Mouse (Mus musculus): Measurements from ENCODE around the gene Azi2.

Azi2 gene

DNA sequence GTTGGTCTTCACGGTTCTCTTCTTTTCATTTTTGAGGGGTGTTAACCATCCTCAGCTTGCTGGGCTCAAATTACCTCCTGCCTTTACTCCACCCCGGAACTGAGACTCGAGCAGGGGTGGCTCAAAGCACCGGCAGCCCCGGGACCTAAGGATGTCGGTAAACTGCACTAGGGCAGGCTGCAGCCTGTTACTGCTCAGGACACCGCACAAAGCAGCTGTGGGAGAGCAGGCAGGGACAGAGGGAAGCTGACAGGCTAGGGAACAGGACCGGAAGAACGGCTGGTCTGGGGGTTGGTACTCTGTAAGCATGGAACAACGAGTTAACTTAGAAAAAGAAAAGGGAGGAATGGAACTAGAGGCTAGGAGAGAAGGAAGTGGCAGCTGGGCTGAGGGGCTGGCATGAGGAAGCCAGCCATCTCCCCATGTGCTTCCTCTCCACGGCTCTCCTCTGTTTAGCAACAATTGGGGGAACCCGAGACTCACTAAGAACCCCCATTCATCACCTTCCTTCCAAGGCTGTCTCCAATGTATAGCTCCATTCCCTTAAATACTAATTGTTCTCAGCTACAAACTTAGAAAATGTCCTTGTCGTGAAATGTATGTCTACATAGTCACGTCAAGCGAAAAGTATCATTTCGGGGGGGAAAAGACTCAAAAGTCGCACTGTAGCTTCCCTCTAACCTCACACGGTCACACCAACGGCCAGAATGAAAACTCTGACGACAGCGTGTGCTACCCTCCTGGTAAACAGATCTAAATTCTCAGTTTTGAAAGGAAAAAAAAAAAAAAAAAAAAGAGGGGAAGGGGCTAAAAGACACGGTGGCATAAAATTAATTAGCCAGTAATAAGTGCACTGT is 42.5 kb downstream of the Azi2 start:
- DNase-seq (ENCODE audit: low read depth, low spot score), result peak; percentile 15

DNA sequence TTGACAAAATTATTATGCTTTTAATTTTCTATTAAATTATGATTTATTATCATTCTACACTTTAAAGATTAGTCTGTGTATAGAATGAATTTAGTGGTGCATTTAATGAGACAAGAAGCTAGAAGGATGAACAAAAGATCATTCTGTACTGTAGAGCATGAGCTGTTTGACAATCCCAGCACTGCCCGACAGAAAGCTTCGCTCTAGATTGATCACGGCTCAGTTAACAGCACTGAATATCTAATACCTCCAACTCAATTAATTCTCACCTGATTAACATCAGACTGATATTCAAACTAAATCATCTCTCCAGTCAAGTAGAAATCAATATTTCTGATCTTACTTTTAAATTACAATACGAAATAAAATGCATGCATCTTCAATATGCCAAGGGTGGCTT is 43.5 kb downstream of the Azi2 start:
- DNase-seq (ENCODE audit: low read depth, low spot score), result no peak

DNA sequence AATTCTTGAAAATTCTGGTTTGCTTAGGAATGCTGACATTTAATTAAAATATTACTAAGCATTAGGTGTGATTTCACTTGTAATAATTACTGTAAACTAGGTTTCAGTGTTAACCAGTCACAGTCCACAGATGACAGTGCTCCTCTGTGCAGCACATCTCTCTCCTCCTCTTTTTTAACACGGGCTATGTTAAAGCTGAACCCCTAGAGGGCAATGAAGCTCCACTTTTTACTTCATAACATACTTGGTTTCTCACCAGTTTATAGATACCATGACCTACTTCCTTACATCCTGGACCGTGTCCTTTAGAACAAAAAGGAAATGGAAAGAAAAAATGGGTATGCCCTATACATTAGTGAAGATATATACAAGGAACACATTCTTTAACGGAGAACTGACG is 59.1 kb downstream of the Azi2 start:
- DNase-seq (ENCODE audit: low read depth, low spot score), result peak; percentile 25

DNA sequence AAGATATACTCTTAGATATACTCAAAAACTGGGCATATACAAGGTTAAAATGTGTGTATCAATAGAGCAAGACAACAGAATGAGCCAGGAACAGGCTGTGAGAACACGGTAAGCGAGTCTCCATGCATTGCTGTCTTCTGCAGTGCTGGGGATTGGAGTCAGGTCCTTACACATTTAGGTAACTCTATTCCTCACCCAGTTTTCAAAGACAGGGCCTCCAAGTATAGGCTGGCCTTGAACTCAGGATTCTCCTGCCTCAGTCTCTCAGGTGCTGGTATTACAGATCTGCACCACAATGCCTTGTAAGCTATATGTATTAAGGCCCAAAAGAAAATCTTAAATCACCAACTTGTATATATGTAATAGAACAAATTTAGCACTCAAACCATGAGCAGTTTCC is 60.2 kb downstream of the Azi2 start:
- no peak for DNase-seq (ENCODE audit: low read depth, low spot score)

DNA sequence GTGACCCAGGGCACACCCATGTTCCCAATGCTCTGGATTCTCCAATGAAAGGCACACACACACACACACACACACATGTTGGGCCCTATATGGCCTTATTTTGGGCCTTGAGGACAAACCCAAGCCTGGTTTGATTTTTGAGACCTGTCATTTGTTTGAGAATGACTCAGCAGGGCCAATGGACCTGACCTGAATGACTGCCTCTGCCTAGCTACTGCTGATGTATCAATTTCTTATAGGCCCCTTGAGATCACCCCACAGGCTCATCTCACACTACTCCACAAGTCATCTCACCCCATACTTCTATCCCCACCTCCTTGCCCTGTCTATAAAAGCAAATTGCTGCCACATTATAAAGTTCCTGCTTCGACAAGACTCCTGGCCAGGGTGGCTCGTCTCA is 61.5 kb downstream of the Azi2 start:
- peak; percentile 24 for DNase-seq (ENCODE audit: low read depth, low spot score)

DNA sequence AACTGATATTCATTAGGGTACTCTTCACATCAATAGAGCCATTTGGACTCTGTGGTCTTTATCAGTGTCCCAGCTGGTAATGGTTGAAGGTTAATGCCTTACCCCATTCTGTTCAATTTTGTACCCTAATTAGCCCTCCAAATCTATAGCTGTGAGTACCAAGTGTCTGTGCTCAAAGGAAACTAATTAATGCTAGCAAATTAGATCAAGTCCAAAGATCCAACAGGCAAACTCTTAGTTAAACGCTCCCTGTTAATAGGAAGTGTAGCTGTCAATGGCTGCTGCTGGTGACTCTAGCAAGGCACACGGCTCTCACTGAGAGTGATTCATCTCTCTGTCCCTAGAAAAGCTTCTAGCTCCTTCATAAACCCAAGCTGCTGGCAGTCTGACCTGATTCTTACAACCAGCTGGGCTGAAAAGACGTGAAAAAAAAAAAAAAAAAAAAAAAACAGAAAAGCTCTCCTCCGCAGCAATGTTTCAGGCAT is 68.3 kb downstream of the Azi2 start:
- DNase-seq (ENCODE audit: low read depth, low spot score), result no peak

DNA sequence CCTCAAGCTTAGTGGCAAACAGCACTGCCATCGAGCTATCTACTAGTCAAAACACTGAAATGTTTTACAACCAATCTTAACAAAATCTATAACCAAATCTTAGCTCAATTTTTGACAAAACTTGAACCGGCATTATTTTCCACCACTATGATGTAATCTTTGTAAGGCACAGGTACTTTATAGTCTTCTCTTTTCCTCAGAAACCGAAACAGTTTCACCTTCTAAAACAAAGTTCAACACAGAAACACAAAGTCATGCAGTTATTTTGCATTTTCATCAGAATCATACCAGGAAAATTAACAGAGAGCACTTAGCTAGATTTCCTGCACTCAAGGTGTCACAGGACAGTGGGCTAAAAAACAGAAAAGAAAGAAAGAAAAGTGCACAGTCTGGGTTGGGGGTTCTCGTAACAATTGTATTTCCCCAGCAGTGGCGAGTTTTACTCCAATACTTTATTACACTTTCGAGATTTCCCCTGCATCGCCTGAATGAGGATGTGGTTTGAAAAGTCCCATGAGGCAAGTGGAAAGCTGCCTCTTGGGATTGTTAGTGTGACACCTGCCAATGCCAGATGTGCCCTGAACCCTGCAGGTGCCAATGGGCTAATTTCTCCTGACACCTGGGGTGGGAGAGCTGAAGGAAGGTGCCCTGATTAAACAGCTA is 69.5 kb downstream of the Azi2 start:
- no peak for DNase-seq (ENCODE audit: low read depth, low spot score)

DNA sequence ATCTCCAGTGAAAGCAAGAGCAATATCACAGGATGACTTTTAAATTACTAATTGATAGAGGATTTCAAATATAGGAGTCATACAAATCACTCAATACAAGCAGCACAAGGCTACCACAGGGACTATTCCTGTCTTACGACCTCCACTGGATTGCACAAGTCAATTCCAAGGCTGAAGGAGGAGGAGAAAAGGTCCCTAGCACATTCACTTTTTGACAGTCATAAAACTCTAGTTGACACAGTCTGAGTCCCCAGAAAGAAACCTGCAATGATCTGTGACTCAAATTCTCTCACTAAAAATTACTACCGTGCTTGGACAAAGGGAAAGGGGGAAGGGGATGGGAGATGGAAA is 70.0 kb downstream of the Azi2 start:
- no peak for DNase-seq (ENCODE audit: low read depth, low spot score)

All from ES-CJ7 (cell line).